Mouse (Mus musculus) adrenal gland, postnatal 10 days (tissue): ENCODE results near the gene Kcnh1. TPM values are rescaled to one million over a fixed set of nuclear protein-coding genes. Genes with fewer than 3 reads are reported as not detected.

Source experiments
- DNase-seq: peaks from one replicate; pipeline ENCODE4 v3.0.0; 2021; ENCODE audit warnings: mixed read lengths
- total RNA-seq, 2 experiments: library from RNA; stranded (reverse); gene quantifications; 2 replicates each; pipeline ENCODE4 v1.2.3; 2021

The Kcnh1 gene
- total RNA-seq, 2 experiments from 2014 or later, result 0.24 to 0.64 TPM

GRCm38 (mm10) chr1:192415813-192416212, 225.2 kb downstream of the Kcnh1 start:
- DNase-seq, result no peak

- peak; percentile 5 for DNase-seq
Observed at GRCm38 (mm10) chr1:192416241-192416821, 225.8 kb downstream of the Kcnh1 start.

GRCm38 (mm10) chr1:192419176-192419575, 228.6 kb downstream of the Kcnh1 start:
- DNase-seq, result no peak

- DNase-seq, result no peak
Observed at GRCm38 (mm10) chr1:192421377-192422166, 231.0 kb downstream of the Kcnh1 start.

GRCm38 (mm10) chr1:192431423-192431822, 240.8 kb downstream of the Kcnh1 start:
- DNase-seq, result no peak

GRCm38 (mm10) chr1:192435503-192435902, 244.9 kb downstream of the Kcnh1 start:
- no peak for DNase-seq

GRCm38 (mm10) chr1:192439151-192439837, 248.7 kb downstream of the Kcnh1 start:
- no peak for DNase-seq

- DNase-seq, result no peak
Observed at GRCm38 (mm10) chr1:192442772-192443445, 252.3 kb downstream of the Kcnh1 start.

GRCm38 (mm10) chr1:192443998-192444657, 253.6 kb downstream of the Kcnh1 start:
- DNase-seq, result peak; percentile 15

GRCm38 (mm10) chr1:192444658-192445447, 254.3 kb downstream of the Kcnh1 start:
- peak; percentile 18 for DNase-seq

GRCm38 (mm10) chr1:192446158-192446557, 255.6 kb downstream of the Kcnh1 start:
- no peak for DNase-seq

GRCm38 (mm10) chr1:192447666-192448065, 257.1 kb downstream of the Kcnh1 start:
- no peak for DNase-seq

GRCm38 (mm10) chr1:192448512-192448911, 257.9 kb downstream of the Kcnh1 start:
- no peak for DNase-seq

- peak; percentile 21 for DNase-seq
Observed at GRCm38 (mm10) chr1:192449572-192450351, 259.2 kb downstream of the Kcnh1 start.

- no peak for DNase-seq
Observed at GRCm38 (mm10) chr1:192450425-192450824, 259.9 kb downstream of the Kcnh1 start.

GRCm38 (mm10) chr1:192451722-192452121, 261.1 kb downstream of the Kcnh1 start:
- DNase-seq, result no peak

GRCm38 (mm10) chr1:192454501-192454900, 263.9 kb downstream of the Kcnh1 start:
- no peak for DNase-seq

GRCm38 (mm10) chr1:192454981-192455380, 264.4 kb downstream of the Kcnh1 start:
- DNase-seq, result no peak

GRCm38 (mm10) chr1:192457037-192457436, 266.5 kb downstream of the Kcnh1 start:
- DNase-seq, result no peak

- DNase-seq, result peak; percentile 68
Observed at GRCm38 (mm10) chr1:192457526-192458206, 267.1 kb downstream of the Kcnh1 start.
